Mouse (Mus musculus) adrenal gland, adult (tissue): ENCODE measurements around the gene Sec14l1.

Experiments
- DNase-seq, 2 experiments: peaks; one replicate each; pipeline ENCODE4 v3.0.0; 2022 to 2023; ENCODE audit warnings: low spot score in 1 of 2; ENCODE audit not compliant: inconsistent age in 2 of 2

The Sec14l1 gene

DNA sequence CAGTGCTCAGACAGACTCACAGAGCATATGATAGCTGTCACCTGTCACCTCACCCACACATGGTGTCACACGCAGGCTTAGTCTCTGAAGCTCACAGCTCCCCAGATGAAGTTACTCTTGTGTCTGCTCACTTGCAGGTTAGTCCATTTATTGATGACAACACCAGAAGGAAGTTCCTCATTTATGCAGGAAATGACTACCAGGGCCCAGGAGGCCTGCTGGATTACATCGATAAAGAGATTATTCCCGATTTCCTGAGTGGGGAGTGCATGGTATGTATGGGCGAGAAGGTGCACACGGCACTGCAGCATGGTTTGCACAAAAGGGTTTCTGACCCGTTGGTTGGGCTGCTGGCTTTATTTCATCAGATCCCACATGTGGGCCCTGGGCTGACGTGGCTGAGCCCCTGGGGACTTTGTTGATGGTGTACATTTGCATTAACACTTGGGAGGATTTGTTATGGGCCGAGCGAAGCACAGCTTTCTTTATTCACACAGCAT, 35.5 kb downstream of the Sec14l1 start:
- DNase-seq = no peak

DNA sequence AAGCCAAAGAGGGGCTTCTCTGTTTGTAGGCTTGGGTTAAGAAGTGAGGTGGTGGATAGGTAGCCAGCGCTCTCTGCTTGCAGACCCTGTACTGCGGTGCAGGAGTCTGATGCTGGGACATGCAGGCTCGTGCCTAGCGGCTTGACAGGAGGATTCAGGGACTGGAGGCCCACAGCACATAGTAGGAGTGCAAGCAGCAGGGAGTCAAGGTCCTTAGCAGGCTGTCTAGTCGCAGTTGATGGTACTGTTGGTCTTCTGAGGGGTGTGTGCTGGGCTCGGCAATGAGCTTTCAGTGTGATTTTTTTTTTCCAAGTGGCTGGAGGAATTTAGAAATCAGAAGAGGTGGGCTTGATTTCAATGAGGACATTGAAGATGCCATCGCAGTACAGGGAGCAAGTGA, 36.5 kb downstream of the Sec14l1 start:
- DNase-seq = no peak

DNA sequence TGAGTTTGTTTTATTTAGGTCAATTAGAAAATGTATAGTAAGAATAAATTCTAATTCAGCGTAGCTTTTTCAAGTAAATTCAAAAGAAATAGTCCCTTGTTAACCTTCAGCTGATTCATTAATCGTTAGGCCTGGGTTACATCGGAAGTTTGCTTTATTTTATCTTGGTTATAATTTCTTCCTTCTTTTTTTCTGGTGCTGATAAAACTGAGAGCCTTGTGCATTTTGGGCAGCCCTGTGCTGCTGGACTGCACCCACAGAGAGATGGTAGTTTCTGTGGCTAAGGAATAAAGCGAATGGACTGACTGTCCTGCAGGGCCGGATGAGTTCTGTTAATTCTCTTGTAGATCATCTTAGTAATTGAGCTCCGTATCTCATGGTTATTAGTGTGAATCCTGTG, 37.6 kb downstream of the Sec14l1 start:
- no peak for DNase-seq

DNA sequence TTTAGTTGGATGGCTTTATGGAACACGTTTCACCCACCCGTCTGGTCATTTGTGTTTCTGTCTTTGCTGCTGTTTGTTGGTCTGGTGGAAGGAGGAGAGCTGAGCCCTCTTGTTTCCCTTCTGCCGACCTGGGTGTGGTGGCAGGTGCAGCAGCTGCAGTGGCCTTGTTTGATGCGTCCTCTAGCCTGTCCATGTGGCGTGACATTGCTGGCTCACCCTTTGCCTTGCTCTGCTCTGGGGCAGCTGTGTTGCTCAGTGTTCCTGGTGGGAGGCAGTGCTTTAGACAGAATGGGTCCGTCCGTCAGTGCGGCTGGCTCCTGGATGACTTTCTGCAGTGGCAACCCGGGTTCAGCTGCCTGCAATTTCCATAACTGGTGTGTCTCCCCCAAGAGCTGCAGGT, 38.6 kb downstream of the Sec14l1 start:
- DNase-seq = peak in 1 of 2 experiments; percentile 66

DNA sequence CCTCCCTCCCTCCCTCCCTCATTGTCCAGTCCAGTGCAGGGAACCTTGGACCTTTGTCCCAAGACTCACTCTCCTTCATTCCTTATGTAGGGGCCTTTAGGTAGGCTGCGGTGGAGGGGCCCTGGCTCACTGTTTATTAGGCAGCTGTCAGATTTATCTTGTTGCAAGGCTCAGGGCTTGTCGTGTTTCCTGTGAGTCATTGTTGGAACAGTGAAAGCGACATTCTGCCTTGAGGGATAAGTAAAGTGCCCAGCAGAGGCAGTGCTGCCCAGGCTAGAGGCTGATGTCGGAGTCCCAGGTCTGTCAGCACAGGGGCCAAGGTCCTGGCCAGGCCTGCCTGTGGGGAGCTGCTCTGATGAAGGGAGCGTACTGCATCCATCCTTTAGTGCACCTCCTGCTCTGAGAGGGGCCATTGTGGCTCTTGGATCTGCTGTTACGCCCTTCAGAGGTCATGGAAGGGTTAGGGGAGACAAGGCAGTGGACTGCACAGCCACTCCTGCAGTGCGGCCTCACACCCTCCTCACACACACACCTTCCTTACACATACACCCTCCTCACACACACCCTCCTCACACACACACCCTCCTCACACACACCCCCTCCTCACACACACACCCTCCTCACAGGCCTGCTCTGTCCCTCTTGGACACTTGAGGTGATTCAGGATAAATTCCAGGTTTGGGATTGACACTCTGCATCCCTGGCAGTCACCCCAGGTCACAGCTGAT, 39.3 kb downstream of the Sec14l1 start:
- peak; percentile 81 to 88 for DNase-seq

DNA sequence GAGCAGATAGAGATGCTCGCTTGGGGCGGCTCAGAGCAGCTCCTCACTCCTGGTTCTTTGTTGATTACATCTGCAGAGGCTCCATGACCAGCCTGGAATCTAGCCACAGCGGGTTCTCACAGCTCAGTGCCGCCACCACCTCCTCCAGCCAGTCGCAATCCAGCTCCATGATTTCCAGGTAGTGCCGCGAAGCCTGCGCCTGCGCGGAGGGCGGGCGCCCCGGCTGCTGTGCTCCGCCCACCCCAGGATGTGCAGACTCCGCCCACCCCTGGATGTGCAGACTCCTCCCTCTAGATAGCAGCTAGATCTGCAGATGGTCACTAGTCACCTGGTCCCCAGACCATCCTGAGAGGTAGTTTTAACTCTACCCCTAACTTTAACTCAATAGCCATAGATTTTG, 41.8 kb downstream of the Sec14l1 start:
- no peak for DNase-seq

DNA sequence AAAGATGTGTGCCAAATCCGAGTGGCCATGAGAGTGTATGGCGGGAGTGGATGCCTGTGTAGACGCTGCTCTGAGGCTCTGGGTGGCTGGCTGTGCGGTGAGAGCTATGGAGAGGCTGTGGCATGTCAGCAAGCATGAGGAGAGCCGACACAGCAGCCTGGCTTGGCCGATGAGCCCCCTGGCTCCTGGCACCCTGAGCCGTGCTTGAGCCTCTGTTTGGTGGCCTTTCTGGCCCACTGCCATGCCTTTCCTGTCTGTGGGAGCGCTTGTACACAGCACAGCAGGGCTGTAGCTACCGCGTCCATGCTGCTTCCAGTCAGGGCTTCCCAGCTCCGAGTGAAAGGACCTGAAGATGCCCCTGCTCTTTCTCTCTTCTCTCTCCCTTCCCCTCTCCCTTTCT, 43.4 kb downstream of the Sec14l1 start:
- DNase-seq = no peak

DNA sequence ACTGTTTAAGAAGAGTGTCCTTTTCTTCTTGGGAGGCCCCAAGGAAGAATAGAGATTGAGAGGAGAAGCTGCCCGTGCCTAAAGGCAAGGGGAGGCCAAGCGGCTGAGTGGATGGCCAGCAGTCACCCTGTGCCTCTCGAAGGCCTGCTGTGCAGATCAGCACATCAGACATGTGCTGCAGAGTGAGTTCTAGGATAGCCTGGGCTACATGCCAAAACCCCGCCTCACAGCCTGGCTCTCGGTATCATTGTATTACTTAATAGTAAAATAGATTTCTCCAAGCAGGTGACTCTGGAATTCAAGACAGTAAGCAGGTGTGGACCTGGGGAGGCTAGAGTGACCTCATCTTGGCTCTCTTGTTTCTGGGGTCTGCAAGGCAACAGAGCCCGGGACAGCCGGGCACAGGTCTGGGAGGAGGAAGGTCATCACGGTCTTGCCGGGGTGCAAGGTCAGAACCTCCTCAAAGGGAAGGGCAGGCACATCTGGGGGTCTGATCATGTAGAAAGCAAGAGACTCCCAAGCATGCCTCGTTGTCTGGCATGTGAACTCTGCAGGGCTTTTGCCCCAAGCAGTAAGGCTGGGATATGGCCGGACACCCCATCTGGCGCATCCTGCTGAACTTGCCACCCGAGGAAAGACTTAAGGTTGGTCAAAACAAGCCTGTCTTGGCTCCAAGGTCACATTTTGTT, 44.4 kb downstream of the Sec14l1 start:
- no peak for DNase-seq

DNA sequence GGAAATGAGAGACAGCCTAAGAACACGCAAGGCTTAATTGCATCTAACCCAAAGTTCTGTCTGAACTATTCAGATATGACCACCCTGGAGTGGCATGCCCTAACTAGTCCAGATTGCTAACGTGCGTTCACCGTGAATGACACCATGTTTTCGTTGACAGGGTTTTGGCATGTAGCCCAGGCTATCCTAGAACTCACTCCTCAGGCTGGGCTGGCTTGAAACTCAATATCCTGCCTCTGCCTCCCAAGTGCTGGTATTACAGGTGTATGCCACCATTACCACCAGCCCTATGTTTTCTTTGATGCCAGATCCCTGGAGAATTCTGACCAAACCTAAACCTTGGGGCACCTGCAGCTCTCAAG, 45.0 kb downstream of the Sec14l1 start:
- DNase-seq = no peak

DNA sequence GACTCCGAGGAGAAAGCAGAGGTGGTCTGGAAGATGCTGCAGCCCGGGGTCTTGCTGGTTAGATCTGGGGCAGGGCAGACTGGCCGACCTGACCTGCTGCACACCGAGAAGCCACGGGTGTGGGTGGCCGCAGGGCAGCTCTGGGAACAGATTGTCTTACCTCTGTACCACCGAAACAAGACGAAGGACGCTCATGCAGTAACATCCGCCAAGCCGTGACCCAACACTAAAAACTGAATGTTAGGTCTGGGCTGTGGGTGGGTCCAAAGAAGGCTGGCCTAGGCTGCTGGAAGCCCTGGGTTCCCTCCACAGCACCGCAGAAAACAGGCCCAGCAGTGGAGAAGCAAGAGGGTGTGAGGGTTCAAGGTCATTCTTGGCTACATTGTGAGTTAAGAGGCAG, 45.8 kb downstream of the Sec14l1 start:
- DNase-seq = no peak

DNA sequence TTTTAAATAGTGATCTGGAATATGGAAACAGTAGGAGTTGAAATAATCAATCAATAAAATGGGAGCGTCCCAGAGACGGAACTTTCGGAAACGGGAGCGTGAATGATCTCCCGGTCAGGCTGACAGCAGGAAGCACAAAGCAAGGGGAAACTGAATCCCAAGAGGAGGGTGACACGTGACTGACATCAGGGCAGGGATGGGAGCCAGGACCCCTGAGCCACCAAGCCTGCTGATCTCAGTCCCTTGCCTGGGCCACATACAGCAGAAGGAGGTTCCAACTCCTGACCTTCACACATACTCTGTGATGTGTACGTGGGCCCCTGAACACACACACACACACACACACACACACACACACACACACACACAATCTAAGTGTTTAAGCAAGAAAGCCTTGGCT, 46.6 kb downstream of the Sec14l1 start:
- DNase-seq = no peak

DNA sequence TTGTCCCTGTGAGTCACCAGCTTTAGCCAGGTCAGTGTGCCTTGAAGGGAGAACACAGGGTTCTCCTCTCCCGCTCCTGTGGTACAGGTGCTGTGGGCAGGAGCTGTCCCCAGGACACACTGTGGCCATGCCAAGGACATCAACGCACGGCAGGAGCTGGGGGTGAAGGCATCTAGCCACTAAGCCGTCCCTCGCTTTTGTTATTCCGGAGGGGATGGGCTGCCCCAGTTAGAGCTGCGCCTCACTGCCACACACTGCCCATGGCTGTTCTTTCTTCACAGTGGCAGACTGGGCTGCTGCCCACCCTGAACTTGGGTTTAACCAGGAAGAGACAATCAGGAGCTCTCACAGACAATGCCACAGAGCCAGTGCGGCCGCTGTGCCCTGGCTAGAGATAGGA, 48.1 kb downstream of the Sec14l1 start:
- peak in 1 of 2 experiments; percentile 56 for DNase-seq

DNA sequence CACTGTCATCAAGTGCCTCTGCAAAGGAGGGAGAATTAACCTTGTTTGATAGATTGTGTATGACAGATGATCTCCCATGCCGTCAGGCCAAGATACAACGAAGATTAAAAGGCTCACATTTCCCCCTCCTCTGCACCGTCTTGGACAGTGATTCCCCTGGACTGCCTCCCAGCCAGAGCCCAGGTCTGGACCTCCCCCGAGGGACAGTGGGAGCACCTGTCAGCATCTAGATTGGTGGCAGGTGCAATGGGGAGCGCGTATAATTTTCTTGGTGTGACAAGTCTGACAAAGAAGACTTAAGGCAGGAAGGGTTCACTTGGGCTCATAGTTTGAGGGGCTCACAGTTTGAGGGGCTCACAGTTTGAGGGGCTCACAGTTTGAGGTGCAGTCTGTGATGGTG, 48.8 kb downstream of the Sec14l1 start:
- no peak for DNase-seq

DNA sequence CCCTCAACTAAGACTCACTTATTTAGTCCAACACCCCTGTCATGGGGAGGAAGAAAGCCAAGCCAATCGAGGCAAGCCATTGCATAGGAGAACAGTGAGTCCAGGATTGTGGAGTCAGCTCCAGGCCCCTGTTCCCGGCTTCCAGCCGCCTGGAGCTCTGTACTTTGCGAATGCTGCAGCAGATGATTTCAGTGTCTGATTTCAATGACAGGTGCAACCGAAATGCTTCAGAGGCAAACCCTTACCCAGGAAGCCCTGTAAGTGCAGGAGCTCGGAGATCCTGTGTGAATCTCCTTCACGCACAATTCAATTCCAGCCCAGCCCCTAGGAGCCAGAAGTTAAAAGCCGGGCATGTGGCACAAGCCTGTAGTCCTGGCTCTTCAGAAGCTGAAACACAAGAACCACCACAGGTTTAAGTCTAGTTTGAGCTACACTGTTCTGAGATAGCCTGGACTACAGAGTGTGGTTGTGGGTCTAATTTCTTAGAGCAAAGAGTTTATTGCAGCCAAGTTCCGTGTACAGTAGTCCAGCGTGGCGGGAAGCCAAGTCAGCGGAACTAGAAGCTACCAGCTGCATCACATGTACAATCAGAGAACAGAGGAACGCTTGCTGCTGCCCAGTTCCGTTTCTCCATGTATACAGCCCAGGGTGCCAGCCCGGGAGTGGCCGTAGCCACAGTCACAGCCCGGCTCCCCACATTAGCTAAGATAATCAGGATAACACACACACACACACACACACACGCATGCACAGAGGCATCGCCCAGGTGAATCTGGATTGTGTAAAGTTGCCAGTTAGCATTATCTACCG, 53.5 kb downstream of the Sec14l1 start:
- peak in 1 of 2 experiments; percentile 11 for DNase-seq

DNA sequence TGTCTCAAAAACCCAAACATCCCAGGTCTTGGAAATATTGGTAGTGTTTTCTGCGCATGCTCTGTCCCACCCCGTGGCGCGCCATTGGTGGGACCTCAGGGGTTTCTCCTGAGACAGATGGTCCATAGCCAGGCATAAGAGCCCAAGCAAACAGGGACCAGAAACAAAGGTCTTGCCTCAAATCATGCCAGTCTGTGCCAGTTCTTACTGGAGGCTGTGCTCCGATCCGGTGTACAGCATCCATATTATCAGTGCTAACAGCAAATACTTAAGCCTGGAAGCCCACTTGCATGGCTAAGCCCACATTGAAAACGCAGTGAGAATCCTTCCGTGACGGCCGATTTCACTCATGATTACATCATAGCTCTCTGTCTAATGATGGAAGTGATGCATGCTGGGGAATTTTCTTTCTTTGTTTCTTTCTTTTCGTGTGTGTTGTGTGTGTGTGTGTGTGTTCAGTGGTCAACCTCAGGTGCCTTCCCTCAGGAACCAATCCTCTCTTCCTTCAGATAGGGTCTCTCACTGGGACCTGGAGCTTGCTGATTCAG, 54.2 kb downstream of the Sec14l1 start:
- DNase-seq = no peak

DNA sequence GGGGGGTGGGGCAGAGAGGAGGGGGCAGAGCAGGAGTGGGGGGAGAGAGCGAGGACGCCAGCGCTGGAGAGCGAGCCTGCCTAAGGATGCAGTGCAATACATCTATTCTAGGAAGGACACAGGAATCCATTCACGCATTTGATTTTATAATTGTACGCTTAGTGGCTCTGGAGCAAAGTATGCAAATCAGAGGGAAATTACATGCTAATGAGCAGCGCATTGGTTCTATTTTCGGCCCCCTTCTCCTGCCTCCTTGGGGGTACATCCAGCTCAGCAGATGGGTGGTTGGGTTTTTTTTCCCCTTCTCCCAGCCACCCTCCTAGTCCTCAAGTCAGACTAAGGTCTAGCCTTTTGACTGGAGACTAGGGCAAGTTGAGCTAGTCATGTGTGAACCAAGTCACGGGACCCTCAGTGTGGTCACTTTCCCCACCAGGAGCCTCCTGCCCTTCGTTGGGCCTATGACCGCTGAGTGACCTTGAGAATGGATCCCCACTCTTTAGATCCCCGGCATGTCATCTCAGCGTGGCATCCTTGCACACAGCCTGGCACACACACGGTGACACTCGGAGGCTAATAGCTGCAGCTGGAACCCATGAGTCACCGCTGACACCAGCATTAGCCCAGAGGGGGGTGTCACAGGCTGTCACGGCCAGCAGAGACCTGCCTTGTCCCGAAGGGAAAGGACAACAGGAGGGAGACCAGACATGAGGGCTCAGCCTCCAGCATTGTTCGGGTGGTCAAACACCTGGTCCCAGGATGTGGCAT, 55.0 kb downstream of the Sec14l1 start:
- peak; percentile 67 to 74 for DNase-seq

DNA sequence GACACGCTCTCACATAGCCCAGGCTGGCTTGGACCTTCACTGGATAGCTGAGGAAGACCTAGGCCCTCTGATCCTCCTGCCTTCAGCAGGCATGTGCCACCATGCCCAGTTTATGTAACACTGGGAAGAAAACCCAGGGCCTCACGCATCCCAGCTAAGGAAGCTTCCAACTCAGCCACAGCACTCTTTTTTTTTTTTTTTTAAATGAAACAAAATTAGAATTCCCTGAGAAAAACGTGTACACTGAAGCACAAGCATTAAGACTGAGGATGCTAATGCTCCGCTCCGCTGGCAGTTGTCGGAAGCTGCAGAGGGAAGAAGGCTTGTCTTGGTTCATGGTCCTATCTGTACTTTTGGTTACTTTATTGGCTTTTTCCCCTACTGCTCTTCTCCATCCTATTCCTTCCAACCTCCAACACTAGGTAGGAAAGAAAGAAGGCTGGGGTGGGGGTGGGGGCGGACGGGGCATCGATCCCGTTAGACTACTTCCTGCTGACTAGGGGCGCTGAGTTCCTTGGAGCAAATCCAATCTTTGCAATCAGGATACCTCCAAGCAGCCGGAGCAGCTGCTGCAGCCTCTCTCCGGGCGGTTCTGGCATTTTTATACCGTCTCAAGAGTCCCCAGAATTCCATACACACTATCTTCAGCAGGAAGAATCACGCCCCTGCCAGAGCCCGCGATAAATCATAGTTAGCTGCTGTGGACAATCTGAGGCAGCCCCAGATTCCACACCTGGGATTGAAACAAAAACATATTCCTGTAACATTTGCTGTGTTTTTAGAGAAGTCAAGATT, 59.3 kb downstream of the Sec14l1 start:
- peak in 1 of 2 experiments; percentile 12 for DNase-seq

DNA sequence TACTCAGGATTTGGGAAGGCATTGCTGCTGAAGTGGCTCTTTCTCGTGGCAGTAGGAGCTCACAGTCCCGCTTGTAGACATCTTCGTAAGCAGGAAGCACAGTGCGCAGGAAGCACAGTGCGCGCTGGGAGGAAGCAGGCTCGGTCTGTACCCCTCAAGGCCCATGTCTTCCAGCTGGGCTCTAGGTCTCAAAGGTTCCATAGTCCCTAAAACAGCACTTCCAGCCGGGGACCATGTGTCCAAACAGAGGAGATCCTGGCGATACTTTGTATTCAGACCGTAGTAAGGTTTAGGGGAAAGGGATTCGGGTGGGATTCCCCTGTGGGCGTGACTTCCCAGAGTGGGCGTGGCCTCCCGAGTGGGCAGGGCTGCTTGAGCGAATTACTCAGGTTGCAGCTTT, 60.0 kb downstream of the Sec14l1 start:
- DNase-seq = peak; percentile 20 to 67

DNA sequence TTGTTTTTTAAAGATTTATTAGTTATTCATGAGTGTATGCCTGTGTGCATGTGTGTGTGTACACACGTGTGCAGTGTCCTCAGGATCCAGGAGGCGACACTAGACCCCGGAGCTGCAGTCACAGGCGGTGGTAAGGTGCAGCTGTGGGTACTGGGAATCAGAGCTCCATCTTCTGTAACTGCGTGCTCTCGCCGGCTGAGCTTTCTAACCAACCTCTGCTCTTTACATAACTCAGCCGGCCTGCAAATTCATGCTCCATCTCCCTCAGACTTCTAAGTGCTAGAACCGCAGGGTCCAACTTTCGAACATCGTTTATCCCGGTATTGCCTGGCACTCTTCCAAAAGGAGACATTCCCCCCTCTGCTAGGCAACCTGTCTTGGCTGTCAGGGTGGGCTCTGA, 60.5 kb downstream of the Sec14l1 start:
- peak in 1 of 2 experiments; percentile 3 for DNase-seq

DNA sequence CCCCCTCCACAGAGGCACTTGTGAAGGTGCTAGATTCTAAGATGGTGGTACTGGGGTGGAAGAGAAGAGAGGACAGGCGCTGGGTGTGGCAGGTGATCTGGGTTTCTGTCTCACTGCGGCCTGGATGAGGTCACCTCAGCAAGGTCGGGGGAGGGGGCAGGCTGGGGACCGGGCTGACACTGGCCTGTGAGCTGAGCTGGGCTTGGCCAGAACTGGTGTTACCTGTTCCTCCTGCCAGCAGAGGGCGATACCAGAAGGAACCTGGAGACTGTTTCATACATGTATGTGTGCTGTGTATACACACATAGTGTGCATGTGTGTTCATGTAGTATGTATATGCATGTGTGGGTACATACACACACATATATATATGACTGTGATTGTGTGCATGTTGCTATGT, 61.3 kb downstream of the Sec14l1 start:
- DNase-seq = peak; percentile 64 to 79
